Mouse (Mus musculus): ENCODE results near the gene Exosc1.

DNA sequence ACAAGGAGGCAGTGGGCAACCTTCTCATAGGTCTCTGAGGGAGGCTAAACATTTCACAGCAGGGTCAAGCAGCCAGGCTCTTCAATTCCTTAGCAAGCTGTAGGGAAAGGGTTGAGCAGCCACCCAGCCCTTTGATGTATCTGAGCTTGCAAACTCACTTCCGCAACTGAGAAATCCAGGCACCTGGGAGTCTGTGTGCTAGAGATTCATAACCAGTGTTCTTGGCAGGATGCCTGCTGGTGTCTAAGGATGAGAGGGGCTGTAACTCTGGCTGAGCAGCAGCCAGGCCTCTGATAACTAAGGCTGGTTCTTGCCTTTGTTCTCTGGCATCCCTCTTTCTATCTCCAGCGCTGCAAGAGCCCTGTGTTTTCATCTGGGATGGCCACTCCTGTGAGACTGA is 31.5 kb downstream of the Exosc1 start:
- TF ChIP-seq CTCF (IDR thresholded peaks at IDR 0.05; ENCODE audit: low read depth) (no peak), EP300 (IDR thresholded peaks at IDR 0.05; ENCODE audit: low read depth) (no peak)

Measured in heart, postnatal 0 days (tissue).